Mouse (Mus musculus): ENCODE results near the gene Cfap100. TPM values are rescaled to one million over a fixed set of nuclear protein-coding genes. Genes with fewer than 3 reads are reported as not detected.

The Cfap100 gene
- total RNA-seq, 1 experiment from 2014 or later = 1.1 TPM

DNA sequence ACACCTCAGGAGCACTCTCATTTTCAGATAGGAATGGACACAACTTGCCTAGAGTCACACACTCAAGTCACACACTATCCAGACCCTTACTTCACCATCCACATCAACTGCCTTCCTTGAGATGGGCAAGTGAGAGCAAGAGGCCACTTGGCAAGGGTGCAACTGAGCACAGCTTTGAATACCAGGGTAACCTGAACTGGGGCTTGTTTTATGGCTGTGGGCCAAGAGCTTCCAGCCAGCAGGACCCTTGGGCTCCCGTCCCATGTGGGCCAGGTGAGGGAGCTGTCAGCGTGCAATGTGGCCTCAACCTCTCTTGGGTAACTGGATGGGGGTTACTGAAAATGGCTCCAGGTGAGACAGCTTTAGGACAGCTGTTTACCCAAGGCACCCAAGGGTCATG is 28.8 kb upstream of the Cfap100 start:
- no peak for DNase-seq

DNA sequence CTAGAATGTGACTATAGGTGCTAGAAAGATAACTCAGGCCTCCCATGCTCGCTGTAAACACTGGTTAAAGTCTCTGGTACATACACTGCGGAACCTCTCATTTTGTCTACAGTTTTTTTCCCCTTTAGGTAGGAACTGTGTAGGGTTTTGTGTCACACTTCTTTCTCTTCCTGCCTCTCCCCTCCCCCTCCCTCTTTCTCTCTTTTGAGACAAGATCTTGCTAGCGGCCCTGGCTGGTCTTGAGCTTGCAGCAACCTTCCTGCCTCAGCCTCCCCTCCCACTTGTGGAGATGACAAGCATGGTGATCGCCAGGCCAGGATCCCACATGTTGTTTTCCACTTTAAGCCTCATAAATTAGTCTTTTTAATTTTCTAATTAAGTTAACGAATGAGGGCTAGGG is 25.2 kb upstream of the Cfap100 start:
- DNase-seq = no peak

DNA sequence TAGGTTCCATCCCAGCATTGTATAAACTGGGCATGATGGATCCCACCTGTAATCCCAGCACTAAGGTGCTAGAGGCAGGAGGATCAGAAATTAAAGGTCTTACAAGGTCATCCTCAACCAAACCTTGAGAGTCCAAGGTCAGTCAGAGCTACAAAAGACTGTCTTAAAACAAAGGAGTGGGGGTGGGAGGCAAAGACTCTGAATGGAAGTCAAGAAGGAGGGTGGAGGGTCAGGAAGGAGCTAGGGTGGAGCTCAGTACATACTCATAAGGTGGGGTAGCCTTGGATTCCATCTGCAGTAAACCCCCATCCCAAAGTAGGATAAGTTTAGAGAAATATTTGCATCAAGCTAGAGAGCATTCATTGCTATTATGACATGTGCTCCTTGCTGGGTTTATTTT is 24.0 kb upstream of the Cfap100 start:
- no peak for DNase-seq

DNA sequence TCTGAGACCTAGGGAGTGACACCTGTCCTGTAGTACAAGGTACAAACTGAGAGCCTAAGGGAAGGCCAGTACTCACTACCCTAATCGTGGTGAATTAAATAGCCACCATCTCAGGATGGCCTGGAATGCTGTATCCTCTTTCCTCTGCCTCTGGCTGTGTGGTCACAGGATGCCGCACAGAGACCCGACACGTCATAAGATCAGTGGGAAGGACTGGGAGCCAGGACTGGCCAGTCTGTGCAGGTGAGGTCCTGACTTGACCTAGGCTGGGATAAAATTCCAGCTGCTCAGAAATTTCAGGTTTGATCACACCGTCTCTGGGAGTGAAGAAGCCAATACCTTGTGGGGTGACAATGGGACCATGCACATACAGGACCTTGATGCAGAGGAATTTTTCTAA is 22.9 kb upstream of the Cfap100 start:
- no peak for DNase-seq

DNA sequence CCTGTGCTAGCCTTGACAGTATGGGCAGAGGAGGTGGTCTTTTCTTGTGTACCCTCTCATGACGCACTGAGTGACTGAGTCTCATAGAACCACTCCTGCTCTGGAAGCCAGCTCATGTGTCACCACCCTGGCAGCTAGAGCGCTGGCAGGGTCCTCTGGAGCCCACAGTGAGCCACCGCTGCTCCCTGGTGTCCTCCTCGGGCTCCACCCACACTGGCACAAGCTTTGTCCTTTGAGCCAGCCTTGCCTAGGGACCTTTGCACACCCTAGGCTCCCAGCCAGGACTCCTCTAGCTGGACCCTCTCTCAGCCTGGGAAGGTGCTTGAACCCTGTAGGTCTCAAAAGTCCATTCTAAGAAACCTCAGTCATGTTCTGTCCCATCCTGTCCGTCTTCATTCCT is 22.1 kb upstream of the Cfap100 start:
- DNase-seq = peak; percentile 54

DNA sequence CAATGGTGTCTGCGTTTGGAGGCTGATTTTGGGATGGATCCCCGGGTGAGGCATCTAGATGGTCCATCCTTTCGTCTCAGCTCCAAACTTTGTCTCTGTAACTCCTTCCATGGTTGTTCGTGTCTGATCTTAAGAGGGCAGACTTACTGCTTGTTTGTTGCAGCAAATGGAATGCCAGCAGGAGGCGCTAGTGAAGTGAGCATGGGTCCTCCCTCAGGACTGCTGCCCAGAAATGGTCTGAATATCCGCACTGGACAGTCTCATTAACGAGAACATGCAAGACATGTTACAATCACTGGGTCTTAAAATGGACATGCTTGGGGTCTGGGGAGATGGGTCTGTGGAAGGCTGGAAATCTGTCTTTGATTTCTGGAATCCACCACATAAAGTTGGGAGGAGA is 21.6 kb upstream of the Cfap100 start:
- peak; percentile 85 for DNase-seq

DNA sequence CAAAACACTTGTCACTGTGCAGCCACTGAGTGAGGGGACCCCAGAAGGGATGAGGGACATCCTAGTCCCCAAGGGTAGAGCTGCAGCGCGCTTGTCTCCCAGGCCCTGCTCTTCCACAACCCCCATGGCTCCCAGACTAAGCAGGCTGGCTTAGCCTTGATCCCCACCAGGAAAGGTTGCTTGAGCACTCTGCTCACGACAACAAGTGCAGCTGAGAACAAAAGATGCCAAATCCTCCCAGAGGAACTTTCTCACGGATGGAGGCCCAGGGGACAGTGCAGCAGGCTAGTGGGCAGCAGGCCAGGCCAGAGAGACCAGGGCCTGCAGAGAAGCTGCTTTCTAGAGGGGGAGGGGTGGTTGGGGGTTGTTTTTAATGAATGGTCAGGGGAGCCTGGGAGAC is 18.3 kb upstream of the Cfap100 start:
- no peak for DNase-seq

DNA sequence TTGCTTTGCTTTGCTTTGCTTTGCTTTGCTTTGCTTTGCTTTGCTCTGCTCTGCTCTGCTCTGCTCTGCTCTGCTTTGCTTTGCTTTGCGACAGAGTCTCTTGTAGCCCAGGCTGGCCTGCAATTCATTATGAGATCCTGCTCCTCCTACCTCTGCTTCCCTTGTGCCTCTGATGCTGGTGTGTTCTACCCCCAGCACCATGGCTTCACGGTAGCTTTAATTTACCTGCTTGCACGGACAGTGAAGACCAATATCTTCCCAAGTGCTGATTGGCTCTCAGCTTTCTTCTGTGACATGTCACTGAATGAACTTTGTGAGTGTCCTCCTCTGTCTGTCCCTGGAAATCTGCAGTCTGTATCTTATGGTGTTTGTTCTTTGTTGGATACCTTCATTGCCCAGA is 8.4 kb upstream of the Cfap100 start:
- DNase-seq = no peak

DNA sequence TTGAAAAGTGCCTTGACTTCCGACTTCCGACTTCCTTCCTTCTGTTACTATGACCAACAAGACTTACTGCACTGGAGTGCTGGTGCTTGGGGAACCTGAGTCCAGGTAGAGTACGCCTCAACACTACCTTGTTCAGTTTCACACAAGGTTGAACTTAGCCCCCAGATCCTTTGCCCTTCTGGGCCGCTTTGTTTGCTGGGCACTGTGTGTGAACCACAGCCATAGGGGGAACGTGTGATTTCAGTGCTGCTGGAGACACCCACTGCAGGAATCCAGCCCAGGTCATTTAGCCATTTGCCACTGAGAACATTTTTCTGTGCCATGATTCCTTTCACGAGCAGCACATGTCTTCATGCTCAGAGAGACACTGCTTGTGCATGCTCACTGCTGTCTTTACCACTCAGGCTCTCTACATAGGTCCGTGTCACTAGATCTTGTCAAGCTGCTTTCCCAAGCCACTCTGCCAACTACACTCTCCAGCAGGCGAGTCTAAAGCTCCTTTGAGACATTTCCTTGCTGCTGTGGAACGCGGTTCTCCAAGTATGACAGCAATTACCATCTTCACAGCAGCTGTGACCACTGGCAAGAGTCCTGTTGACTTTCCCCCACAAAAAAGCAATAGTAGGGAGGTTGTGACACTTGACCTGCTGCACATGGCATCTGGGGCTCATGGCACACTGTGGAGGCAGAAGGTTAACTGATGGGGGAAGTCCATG is 7.8 kb upstream of the Cfap100 start:
- DNase-seq = no peak

DNA sequence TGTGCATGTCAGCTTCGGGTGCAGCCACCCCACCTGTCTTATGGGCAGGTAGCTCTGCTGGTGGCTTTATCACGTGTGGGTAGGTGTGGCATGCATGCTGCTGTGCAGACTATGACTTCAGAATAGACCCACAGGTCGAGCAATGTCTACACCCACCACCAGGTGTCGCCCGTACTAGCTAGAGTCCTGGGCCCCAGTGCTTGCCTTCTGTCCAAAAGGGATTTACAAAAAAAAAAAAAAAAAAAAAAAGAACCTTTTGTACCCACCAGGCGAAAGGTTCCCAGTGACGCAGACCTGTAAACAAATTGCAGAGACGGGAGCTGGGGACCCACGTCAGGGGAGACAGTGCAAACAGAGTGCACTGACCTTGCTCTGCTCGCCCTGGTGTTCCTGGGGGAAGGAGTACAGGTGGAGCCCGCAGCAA is 6.6 kb upstream of the Cfap100 start:
- DNase-seq = peak; percentile 85

DNA sequence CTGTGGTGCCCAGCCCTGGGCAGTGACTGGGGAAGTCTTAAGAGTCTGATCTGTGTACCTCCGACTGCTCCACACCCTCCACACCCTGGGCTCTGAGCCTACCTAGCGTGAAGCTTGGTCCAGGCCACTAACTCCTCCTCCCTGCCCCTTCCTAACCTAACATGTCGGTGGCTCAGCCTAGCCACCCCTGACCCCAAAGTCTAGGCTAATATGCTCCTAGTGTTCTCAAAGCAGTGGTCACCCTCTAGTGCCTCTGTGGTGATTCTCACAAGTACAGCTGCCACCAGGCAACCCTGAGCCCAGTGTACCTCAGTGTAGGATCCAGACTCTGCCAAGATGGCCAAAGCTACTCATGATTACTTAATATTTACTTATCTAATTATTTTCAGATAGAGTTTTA is 6.1 kb upstream of the Cfap100 start:
- DNase-seq = no peak

DNA sequence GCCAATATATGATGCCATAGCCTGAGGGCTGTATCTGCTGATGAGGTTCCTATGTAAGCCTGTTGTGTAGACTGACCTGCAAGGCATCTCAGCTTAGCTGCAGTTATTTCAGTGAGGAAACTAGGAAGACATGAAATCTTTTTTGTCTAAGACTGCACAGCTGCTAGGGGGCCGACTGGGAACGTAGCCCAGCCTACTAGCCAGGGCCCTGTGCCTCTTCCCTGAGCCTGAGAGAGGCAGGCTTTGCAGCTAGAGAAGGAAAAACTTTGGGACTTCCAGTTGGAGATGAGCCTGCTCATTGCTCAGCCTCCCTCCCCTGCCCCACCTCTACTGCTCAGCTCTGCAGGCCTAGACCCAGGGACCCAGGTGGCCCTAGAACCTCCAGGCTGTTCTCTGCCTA is 2.9 kb upstream of the Cfap100 start:
- DNase-seq = no peak

DNA sequence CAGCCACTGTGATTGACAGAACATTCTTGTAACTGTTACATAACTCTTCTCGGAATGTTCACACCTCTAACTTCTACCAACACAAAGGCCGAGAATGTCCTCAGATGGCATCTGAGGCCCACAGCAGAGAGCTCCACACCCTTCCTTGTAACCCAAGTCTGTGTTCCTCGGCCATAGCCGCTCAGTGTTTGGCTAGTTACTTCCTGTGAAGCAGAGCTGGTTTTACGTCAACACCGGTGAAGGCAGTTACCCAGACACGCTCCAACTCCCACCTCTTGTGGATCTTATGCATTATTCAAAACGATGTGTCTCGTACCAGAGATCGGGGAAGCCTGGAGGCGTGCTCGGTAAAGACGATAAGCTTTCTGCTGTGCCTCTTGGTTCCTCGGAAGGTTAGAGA is 1.3 kb upstream of the Cfap100 start:
- DNase-seq = no peak

DNA sequence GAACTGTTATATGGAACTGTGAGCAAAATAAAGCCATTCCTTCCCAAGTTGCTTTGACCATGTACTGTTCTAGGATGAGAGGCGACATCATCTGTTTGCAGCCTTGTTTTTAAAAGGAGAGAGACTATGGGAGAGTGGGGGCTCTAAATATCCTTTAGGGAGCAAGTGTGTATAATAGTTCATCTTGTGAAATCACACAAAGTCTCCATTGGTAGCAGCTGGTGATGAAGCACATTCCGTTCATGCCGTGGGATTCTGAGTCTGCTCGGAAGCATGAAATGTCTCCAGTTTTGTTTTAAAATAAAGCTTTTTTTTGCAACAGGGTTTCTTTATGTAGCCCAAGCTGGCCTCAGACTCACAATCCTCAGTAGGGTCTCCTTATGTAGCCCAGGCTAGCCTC is 2.6 kb downstream of the Cfap100 start:
- DNase-seq = no peak

DNA sequence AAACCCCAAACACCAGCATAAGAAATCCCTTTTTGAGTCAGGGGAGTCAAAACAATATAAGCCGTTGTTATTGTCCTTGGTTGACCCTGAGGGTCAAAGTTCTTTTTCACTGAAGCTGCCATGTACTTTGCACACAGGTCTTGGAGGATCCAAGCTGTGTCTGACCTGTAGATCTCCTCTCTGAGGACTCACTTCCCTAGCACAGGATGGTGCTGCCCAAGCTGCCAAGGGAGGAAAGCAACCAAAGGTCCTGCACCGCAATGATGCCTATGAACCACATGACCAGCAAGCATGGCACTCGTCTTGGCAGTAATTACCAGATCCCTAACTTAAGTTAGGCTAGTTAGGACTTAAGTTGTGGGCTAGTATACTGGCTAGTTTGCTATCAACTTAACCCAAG is 3.2 kb downstream of the Cfap100 start:
- DNase-seq = no peak

DNA sequence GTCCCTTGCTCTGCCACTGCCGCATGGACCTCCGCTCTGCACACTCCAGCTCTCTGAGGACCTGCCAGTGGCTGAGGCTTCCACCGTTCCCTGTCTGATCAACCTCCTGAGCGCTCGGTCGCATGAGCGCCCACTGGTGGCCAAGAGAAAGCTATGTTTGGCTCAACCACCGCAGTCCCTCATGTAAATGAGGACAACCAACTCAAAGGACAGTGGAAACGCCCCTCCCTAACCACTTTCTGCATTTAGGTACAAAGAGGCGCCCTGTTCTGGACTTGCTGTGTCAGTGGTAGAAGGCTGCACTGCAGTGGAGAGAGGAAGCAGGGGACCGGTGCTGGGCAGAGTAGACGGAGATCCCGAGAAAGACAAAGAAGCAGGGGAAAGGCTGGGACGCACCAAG is 6.0 kb downstream of the Cfap100 start:
- peak; percentile 81 for DNase-seq

DNA sequence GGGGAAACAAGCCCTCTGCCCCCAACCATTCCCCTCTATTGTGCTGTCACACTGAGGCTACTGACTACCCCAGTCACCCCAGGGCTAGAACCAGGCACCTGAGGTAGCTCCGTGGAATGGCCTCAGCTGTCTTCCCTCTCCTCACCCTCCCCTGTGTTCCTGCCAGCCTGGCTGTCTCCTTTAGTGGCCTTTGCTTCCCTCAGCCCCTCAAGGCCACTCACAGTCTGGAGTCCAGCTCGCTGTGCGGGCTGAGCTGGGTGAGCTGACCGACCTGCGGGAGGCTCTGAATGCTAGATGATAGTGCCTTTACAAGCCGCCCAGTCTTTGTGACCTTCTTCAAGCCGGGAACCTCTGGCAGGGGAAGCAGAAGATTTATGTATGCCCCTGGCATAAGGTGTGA is 16.7 kb downstream of the Cfap100 start:
- peak; percentile 46 for DNase-seq

DNA sequence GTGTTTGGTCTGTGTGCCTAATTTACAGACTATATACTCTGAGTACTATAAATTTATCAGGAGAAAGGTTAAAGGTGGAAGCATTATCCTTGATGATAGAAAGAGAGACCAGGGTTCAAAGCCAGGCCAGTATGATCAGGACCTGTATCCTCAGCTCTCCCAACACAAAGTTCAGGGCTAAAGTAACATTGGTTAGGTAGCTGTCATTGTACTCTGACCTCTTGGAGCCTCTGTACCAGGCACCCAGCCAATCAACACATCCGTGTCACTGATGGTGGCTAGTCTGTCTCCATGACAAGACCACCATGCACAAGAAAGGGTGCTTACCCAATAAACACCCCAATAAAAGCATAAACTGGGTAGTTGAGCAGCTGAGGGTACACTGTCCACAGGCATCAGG is 17.6 kb downstream of the Cfap100 start:
- DNase-seq = no peak

DNA sequence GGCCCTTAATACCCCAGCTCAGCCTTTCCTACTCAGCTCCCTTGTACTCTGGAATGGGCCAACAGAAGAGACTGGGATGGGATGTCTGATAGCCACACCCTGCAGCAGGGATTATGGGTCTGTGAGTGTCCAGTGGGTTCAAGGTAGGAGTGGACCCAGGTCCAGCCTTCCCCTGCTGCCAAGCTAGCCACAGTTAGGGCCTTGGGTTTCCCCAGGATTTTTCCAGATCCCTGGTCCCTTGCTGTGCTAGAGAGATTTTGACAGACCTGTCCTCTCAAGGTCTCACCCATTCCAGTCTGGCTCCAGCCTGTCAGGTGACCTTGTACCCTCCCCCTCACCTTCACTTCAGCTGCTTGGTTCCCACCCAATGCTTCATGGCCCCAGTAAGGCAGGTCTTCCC is 20.0 kb downstream of the Cfap100 start:
- no peak for DNase-seq

DNA sequence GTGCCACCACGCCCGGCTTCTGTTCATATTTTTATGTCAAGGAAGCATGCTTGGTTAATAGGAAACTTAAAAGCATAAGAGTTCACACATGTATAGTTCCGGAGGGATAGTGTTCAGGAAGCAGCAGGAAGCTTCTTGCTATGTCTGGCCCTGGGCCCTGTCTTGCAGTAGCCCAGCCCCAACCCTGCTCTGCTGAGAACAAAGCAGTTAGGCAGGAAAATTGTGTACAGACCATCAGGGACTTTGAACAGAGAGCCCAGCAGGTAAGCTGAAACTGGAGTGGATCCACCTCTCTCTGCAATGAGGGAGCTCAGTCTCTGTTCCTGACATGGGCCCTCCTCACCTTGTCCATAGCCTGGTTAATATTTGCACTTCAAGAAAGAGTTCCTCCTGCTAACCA is 31.3 kb downstream of the Cfap100 start:
- no peak for DNase-seq

DNA sequence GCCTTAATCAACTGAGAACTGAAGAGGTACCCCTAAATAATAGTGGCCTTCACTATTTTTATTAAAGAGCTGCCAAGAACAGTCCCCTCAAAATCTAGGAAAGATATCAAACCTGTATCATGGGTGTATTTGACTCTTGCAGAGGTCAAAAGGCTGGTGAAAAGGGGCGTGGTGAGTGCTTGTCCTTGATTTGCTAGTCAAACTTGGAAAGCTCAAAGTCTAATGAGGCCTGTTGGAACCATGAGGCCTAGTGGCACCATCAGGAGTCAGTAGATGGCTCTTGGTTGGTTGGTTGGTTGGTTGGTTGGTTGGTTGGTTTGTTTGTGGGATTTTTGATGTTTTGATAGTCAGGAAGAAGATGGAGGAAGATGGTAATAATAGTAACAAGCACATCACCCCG is 32.8 kb downstream of the Cfap100 start:
- no peak for DNase-seq

DNA sequence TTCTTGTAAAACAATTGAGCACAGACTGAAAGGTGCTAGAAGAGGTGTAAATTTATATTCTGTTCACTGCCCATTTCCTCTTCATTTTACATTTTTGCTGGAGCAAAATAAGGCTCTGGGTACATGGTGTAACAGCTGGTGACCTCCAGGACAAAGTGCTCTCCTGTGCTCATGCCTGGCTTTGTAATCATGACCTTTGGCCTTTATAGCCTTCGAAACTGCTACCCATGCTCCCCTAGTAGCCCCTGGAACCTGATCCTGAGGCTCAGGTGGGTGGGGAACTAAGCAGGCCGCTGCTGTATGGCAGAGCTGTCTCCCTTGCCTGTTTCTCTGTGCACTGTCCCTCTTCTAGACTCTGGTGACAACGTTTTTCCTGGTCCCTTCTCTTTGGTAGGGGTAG is 34.6 kb downstream of the Cfap100 start:
- no peak for DNase-seq

DNA sequence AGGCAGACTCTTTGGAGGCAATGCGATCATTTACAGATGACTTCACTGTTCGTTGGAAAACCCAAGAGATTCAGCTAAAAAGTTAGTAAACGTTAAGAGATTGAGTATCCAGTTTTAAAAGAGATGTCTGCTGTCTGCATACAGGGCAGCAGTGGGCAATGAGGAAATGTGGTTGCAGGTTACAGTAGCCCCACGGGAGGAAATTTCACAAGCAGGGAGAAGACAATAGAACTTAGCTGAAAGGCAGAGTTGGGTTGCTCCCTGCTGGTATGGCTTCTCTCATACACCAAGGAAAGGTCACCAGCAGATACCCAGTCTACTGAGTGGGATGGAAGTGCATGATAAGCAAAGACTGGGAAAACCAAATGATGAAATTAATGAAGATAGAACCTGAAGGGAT is 38.0 kb downstream of the Cfap100 start:
- no peak for DNase-seq

DNA sequence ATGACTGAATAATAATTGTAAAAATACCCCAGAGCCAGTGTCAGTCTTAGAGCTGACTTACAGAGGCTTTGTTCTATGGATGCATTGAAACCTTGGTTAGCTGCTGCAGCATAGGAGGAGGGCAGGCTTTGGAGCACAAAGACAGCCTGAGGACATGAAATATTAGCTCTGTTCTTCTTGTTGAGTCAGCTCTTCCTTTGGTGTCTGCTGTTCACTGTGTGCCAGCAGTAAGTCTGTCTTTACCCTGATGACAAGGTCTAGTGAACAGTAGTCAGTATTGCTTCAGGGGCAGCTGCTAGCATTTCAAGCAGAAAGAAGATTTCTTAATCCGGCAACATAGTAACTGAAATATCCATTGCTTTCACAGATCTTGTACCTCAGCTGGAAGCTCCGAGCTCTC is 47.1 kb downstream of the Cfap100 start:
- DNase-seq = no peak

DNA sequence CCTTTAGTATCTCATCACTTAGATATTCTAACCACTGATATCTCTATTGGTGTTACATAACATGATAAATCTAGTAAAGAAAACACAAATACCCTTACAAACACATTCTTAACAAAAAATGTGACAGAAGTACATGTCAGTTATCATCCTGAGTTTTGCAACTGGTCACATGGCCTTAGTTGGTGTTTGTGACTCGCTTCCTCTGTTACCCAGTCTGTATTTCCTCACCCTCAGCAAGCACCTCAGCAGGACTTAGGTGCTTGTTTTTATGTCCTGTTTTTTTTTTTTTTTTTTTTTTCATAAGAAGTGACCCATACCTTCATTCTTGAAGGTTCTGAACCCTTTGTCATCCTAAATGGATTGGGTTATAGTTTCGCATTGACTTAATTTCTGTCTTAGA is 50.9 kb downstream of the Cfap100 start:
- DNase-seq = no peak

All from adrenal gland, postnatal 25 days (tissue).